Comparison of ENCODE assay signal across 8 mouse cellular contexts in the genomic region with DNA sequence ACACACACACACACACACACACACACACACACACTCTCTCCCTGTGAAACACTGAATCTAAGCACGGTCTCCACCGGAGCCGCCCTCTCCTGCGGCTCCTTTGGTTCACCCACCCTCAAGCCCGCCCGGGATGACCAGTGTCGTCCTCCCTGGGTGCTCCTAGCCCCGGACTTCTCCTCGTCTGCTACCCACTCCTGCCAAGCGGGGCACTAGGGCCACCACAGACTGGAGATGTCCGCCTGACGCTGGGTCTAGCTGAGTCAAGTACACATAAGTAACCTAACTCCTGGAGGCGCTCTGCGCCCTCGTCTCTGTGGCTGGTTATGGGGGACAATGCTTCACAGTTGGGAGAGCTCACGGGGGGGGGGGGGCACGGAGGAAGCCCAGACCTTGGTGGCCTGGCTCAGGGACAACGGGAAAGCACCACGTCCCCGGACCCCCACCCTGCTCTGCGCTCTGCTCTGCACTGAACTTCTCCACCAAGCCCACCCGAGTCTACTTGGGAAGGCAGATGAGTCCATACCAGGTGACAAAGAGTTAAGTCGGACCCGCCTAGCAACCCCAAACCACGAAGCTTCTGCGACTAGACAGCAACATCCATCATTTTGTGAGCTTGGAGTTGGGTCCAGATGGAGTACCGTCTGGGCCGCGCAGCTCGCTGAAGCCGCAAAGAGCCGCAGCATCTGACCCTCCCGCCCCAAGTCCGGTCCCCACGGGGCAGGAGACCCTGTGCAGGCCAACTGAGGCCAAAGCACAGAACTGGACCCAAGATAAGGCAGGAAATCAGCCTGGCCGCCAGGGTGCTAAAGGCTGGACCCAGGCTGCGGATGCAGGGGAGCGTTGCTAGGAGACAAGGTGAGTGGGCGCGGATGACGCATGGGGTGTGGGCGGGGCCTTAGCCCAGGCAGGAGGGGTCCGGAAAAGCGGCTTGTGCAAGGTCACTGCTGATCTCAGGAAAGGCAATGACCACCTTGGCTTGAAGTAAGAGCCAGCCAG. TPM values are rescaled to one million over a fixed set of nuclear protein-coding genes. Genes with fewer than 3 reads are reported as not detected.
DNase-seq lines count a peak whose midpoint lies in the region; ATAC-seq and TF ChIP-seq lines count a peak whose summit lies in the region.

A gene (plus strand): TSS at position 512 of the 996 bp plus-strand sequence.

- peaks cover 8% of the 10 kb centered on the region for H3K36me3 ChIP-seq in forebrain, postnatal 0 days (ENCODE audit: insufficient read depth)

- peak; percentile 60 for DNase-seq in cerebellum, adult 11 months
- DNase-seq in cerebellum, adult 9-10 months: no peak
- peak; percentile 88 for DNase-seq in forebrain, postnatal 0 days
- peak; percentile 48 to 65 for DNase-seq in kidney, postnatal 25 days
- peak; percentile 34 for DNase-seq in lung, postnatal 36 days
- peak; percentile 91 to 95 for DNase-seq in right cerebral cortex, adult 2 months (ENCODE audit: low spot score in 2 of 2)
- DNase-seq in urinary bladder, postnatal 14 days (ENCODE audit: low spot score): no peak

- H3K9ac ChIP-seq in forebrain, postnatal 0 days: peak within 1 kb of the TSS; percentile 57

- peaks cover 7% of the 10 kb centered on the region; the same call in 1 of the 2 replicates for H3K27me3 ChIP-seq in forebrain, postnatal 0 days (ENCODE audit: insufficient read depth, low read length)

- no peaks in the 10 kb centered on the region for H3K9me3 ChIP-seq in forebrain, postnatal 0 days (ENCODE audit: low read length)

- peaks cover 5% of the 10 kb centered on the region for H3K4me1 ChIP-seq in bone marrow, adult 2 months (ENCODE audit: control insufficient read depth, insufficient read depth, low read length)
- peaks cover 3% of the 10 kb centered on the region; the same call in 1 of the 2 replicates for H3K4me1 ChIP-seq in forebrain, postnatal 0 days (ENCODE audit: insufficient read depth)

- no peak within 1 kb of the TSS for H3K4me3 ChIP-seq in bone marrow, adult 2 months (replicated peaks; ENCODE audit: control insufficient read depth, low read depth, low read length)
- H3K4me3 ChIP-seq in forebrain, postnatal 0 days (ENCODE audit: low read depth, low read length): peak within 1 kb of the TSS; percentile 40

- no peak for TF ChIP-seq CTCF in bone marrow, adult 2 months (IDR thresholded peaks at IDR 0.05; ENCODE audit: control insufficient read depth, insufficient read depth, low read length)
- peak; percentile 57 for TF ChIP-seq CTCF in forebrain, postnatal 0 days (IDR thresholded peaks at IDR 0.05; ENCODE audit: low read depth)

- no peak within 1 kb of the TSS for H3K27ac ChIP-seq in bone marrow, adult 2 months (ENCODE audit: control insufficient read depth, insufficient read depth, low read depth, low read length, poor library complexity)
- H3K27ac ChIP-seq in forebrain, postnatal 0 days (ENCODE audit: low read depth, low read length): peak within 1 kb of the TSS; percentile 83

- peak within 1 kb of the TSS; percentile 72 for H3K4me2 ChIP-seq in forebrain, postnatal 0 days (ENCODE audit: low read depth)

- peak; percentile 75 for ATAC-seq in forebrain, postnatal 0 days

- no peak for TF ChIP-seq POLR2A in bone marrow, adult 2 months (IDR thresholded peaks at IDR 0.05; ENCODE audit: borderline replicate concordance, control insufficient read depth, low read depth, low read length)

- WGBS in bone marrow, adult 2 months: 13% methylated on average over 44 of the region's 44 CpGs
- WGBS in forebrain, postnatal 0 days: 6% methylated on average over 44 of the region's 44 CpGs

RNA-seq across cellular contexts. Expression of the gene that starts here (rescaled TPM):
- 11.9 and 18.9 TPM in 2 replicates for polyA plus RNA-seq in bone marrow, adult 2 months (2011; ENCODE audit: insufficient read depth, insufficient read length, low replicate concordance, missing spikeins)
- 87.3 and 113 TPM in 2 replicates for total RNA-seq in forebrain, postnatal 0 days (2014; rRNA removed)
- 66.4 and 79.4 TPM in 2 replicates for polyA plus RNA-seq in forebrain, postnatal 0 days (2015; fragmentation: Nextera tagmentation; extraction: Ambion mirVana)

Comparison
In these comparisons a context has a peak if more than half of its experiments do, and no peak if none do; other contexts are left out.
1. DNase-seq: peak in cerebellum, adult 11 months (single experiment), forebrain, postnatal 0 days (single experiment), kidney, postnatal 25 days (2 of 2), lung, postnatal 36 days (single experiment) and right cerebral cortex, adult 2 months (2 of 2); none in cerebellum, adult 9-10 months (single experiment) and urinary bladder, postnatal 14 days (single experiment).